Mouse (Mus musculus): ENCODE measurements around the gene Flnc. TPM values are rescaled to one million over a fixed set of nuclear protein-coding genes. Genes with fewer than 3 reads are reported as not detected.
"Not testable (repeated sequence)": the region's sequence is repeated elsewhere in the genome, so short reads cannot be mapped to it uniquely, and the experiment has no call there.

The Flnc gene
- 17.6 and 19.4 TPM in 2 replicates for total RNA-seq (2014; rRNA removed)
- polyA plus RNA-seq (2015; fragmentation: Nextera tagmentation; extraction: Ambion mirVana), result 1.8 TPM in 2 replicates

- no peak within 1 kb of the TSS; the same call in 1 of the 2 replicates for H3K27ac ChIP-seq
- 0 out of 2 replicates have a peak, but pooled peaks have one; percentile 10 for ATAC-seq
Measured at GRCm38 (mm10) chr6:29433038-29433803, at the start of gene Flnc. Gene Flnc (plus strand): TSS chr6:29433256.

DNA sequence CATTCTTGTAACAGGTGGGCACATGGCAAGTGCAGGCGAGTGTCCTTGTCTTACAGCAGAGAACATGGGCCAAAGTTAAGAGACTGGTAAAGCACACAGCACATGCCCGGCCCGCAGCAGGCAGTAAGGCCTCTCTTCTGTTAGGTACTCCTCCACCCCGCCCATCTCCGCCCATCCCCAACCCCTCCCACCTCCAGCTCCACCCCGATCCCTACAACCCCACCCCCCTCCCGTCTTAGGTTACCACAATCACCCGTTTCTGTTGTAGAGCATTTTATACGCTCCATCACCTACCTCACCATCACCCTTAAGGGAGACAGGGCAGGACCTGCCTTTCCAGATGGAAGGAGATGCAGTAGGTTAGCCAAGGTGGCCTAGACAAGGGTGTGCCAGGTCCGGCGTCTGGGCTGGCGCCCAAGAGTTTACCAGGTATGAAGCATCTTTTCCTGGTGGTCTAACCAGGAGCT, 45.0 kb upstream of the Flnc start, which contains the start of gene Opn1sw:
Opn1sw (minus strand) TSS at position 417 of the 467 bp plus-strand sequence.
- Histone ChIP-seq H3K4me2 (ENCODE audit: low read depth, low read length) (peak within 1 kb of the TSS; percentile 37; the same call in 1 of the 2 replicates), H3K4me3 (ENCODE audit: low read length) (no peak within 1 kb of the TSS), H3K27ac (no peak within 1 kb of the TSS), H3K4me1 (ENCODE audit: insufficient read depth, low read length) (no peaks in the 10 kb centered on the region), H3K9ac (replicated peaks; ENCODE audit: low read length) (no peak within 1 kb of the TSS), H3K36me3 (ENCODE audit: insufficient read depth, low read length) (no peaks in the 10 kb centered on the region), H3K27me3 (ENCODE audit: insufficient read depth, low read length) (no peaks in the 10 kb centered on the region), H3K9me3 (ENCODE audit: low read length) (no peaks in the 10 kb centered on the region)
- DNase-seq (ENCODE audit: low spot score) (peak; percentile 4), ATAC-seq (peak; percentile 52)
- TF ChIP-seq CTCF (IDR thresholded peaks at IDR 0.05; ENCODE audit: low read depth), result no peak
- 3% methylated on average over 12 of the region's 12 CpGs for WGBS

More at GRCm38 (mm10) chr6:29433038-29433803, at the start of gene Flnc:
- H3K4me2 ChIP-seq (ENCODE audit: low read depth, low read length), result peak within 1 kb of the TSS; percentile 60
- peak within 1 kb of the TSS; percentile 36 for H3K4me3 ChIP-seq (ENCODE audit: low read length)
- peaks cover 16% of the 10 kb centered on the region; the same call in 1 of the 2 replicates for H3K4me1 ChIP-seq (ENCODE audit: insufficient read depth, low read length)
- TF ChIP-seq CTCF (IDR thresholded peaks at IDR 0.05; ENCODE audit: low read depth), result no peak
- H3K27me3 ChIP-seq (ENCODE audit: insufficient read depth, low read length), result peaks cover 13% of the 10 kb centered on the region
- DNase-seq (ENCODE audit: low spot score), result peak; percentile 21
- H3K9ac ChIP-seq (replicated peaks; ENCODE audit: low read length), result peak within 1 kb of the TSS; percentile 38
- H3K9me3 ChIP-seq (ENCODE audit: low read length), result no peaks in the 10 kb centered on the region
- no peaks in the 10 kb centered on the region for H3K36me3 ChIP-seq (ENCODE audit: insufficient read depth, low read length)
- 2% methylated on average over 52 of the region's 77 CpGs for WGBS

- Histone ChIP-seq H3K4me3 (ENCODE audit: low read length) (no peak overlapping the region), H3K9ac (replicated peaks; ENCODE audit: low read length) (no peak overlapping the region), H3K4me1 (ENCODE audit: insufficient read depth, low read length) (no peaks in the 10 kb centered on the region), H3K27ac (no peak overlapping the region), H3K4me2 (ENCODE audit: low read depth, low read length) (peak overlapping the region; percentile 37; the same call in 1 of the 2 replicates), H3K36me3 (ENCODE audit: insufficient read depth, low read length) (no peaks in the 10 kb centered on the region), H3K9me3 (ENCODE audit: low read length) (no peaks in the 10 kb centered on the region), H3K27me3 (ENCODE audit: insufficient read depth, low read length) (no peaks in the 10 kb centered on the region)
- WGBS, result 13% methylated on average over 11 of the region's 11 CpGs
- ATAC-seq (peak; percentile 80), DNase-seq (ENCODE audit: low spot score) (peak; percentile 84)
- TF ChIP-seq CTCF (IDR thresholded peaks at IDR 0.05; ENCODE audit: low read depth), result no peak
Measured at GRCm38 (mm10) chr6:29388606-29389080, 44.4 kb upstream of the Flnc start.

DNA sequence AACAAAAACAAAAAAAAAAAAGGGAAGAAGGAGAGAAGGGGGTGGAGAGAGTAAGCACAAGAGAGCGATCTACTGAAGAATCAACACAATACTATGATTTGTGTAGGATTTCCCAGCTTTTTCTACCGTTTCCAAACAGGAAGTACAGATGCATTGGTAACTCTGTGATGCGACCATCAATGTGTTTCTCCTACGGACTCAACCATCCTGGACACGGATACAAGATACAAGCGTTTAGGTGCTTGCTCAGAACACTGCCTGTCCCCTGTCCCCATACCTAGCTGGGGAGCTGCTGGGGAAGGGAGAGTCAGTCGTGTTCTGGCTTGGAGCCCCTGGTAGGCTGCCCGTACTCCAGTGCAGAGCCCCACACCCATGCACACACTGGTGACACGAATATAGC, 43.6 kb upstream of the Flnc start:
- H3K4me2 ChIP-seq (ENCODE audit: low read depth, low read length), result no peak overlapping the region
- H3K27ac ChIP-seq, result no peak overlapping the region
- H3K4me3 ChIP-seq (ENCODE audit: low read length), result no peak overlapping the region
- WGBS, result 50% methylated on average over 9 of the region's 9 CpGs
- no peaks in the 10 kb centered on the region for H3K36me3 ChIP-seq (ENCODE audit: insufficient read depth, low read length)
- DNase-seq (ENCODE audit: low spot score) (no peak), ATAC-seq (no peak)
- no peak for TF ChIP-seq CTCF (IDR thresholded peaks at IDR 0.05; ENCODE audit: low read depth)
- H3K9me3 ChIP-seq (ENCODE audit: low read length), result no peaks in the 10 kb centered on the region
- H3K9ac ChIP-seq (replicated peaks; ENCODE audit: low read length), result no peak overlapping the region
- no peaks in the 10 kb centered on the region for H3K27me3 ChIP-seq (ENCODE audit: insufficient read depth, low read length)
- no peaks in the 10 kb centered on the region for H3K4me1 ChIP-seq (ENCODE audit: insufficient read depth, low read length)

DNA sequence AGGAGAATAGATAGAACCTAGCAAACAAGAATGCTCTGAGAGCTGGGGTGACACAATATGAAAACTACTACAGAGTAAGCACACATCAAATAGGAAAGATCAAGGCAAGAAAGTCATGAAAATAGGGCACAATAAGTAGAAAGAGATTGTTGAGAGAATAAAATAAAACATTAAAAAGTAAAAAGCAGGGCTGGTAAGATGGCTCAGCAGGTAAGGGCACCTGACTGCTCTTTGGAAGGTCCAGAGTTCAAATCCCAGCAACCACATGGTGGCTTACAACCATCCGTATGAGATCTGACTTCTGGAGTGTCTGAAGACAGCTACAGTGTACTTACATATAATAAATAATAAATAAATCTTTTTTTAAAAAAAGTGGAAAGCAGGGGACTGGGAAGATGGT, 42.6 kb upstream of the Flnc start:
- not testable (repeated sequence) for ATAC-seq

DNA sequence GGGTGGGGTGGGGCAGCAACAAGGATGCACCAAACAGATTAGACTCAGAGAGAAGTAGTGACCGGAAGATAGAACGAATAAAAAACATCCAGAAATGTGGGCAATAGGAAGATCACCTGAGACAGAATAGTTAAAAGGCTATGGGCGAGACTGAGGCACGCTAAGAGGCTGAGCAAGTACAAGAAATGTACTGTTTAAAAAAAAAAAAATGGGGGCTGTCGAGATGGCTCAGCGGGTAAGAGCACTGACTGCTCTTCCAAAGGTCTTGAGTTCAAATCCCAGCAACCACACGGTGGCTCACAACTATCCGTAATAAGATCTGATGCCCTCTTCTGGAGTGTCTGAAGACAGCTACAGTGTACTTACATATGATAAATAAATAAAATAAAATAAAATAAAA, 41.8 kb upstream of the Flnc start:
- H3K27me3 ChIP-seq (ENCODE audit: insufficient read depth, low read length); H3K4me2 ChIP-seq (ENCODE audit: low read depth, low read length); H3K9me3 ChIP-seq (ENCODE audit: low read length); ATAC-seq; H3K9ac ChIP-seq (replicated peaks; ENCODE audit: low read length); H3K4me1 ChIP-seq (ENCODE audit: insufficient read depth, low read length); DNase-seq (ENCODE audit: low spot score); H3K27ac ChIP-seq; H3K36me3 ChIP-seq (ENCODE audit: insufficient read depth, low read length); H3K4me3 ChIP-seq (ENCODE audit: low read length): not testable (repeated sequence)
- 75% methylated on average over 8 of the region's 8 CpGs for WGBS

More for the DNA sequence above, 42.6 kb upstream of the Flnc start:
- not testable (repeated sequence) for H3K4me2 ChIP-seq (ENCODE audit: low read depth, low read length); H3K9me3 ChIP-seq (ENCODE audit: low read length); H3K27ac ChIP-seq; H3K4me3 ChIP-seq (ENCODE audit: low read length); H3K27me3 ChIP-seq (ENCODE audit: insufficient read depth, low read length); DNase-seq (ENCODE audit: low spot score); H3K4me1 ChIP-seq (ENCODE audit: insufficient read depth, low read length); H3K9ac ChIP-seq (replicated peaks; ENCODE audit: low read length); H3K36me3 ChIP-seq (ENCODE audit: insufficient read depth, low read length)
- WGBS, result 85% methylated on average over 1 of the region's 1 CpGs

DNA sequence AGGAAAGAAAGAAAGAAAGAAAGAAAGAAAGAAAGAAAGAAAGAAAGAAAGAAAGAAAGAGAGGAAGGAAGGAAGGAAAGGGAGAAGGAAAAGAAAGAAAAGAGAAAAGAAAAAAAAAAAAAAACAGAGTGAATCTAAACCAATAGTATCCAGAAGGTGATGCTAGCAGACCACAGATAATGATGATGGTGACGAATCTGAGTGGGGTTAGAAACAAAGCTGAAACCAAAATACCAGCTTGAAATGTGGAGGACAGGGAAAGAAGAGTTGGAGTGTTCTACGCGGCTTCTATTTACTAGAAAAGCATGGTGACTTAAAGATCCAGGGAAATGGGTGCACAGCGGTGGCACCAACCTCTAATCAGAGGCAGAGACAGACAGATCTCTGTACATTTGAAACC, 41.3 kb upstream of the Flnc start:
- no peaks in the 10 kb centered on the region for H3K36me3 ChIP-seq (ENCODE audit: insufficient read depth, low read length)
- no peaks in the 10 kb centered on the region for H3K27me3 ChIP-seq (ENCODE audit: insufficient read depth, low read length)
- no peak for ATAC-seq
- TF ChIP-seq CTCF (IDR thresholded peaks at IDR 0.05; ENCODE audit: low read depth), result peak; percentile 56
- peak; percentile 33 for DNase-seq (ENCODE audit: low spot score)
- WGBS, result 74% methylated on average over 4 of the region's 4 CpGs
- H3K4me2 ChIP-seq (ENCODE audit: low read depth, low read length), result no peak overlapping the region
- H3K4me3 ChIP-seq (ENCODE audit: low read length), result no peak overlapping the region
- no peaks in the 10 kb centered on the region for H3K9me3 ChIP-seq (ENCODE audit: low read length)
- no peak overlapping the region for H3K27ac ChIP-seq
- no peaks in the 10 kb centered on the region for H3K4me1 ChIP-seq (ENCODE audit: insufficient read depth, low read length)
- H3K9ac ChIP-seq (replicated peaks; ENCODE audit: low read length), result no peak overlapping the region

Measured in hindbrain, postnatal 0 days (tissue).